Mouse (Mus musculus) heart, embryonic 16.5 days (tissue): ENCODE results near the gene Tns3. TPM values are rescaled to one million over a fixed set of nuclear protein-coding genes. Genes with fewer than 3 reads are reported as not detected.

Experiments used
- ATAC-seq: fragments of 200-750 bp; cut with Nextera tagmentation; replicated peaks from 2 replicates; pipeline ENCODE4 v1.8.0; 2017; ENCODE audit warnings: moderate number of reproducible peaks; ENCODE audit not compliant: insufficient read depth, low FRiP score; ENCODE audit errors: extremely low read depth
- H3K27ac ChIP-seq: fragments of 300-500 bp; sonication (generic); 2 replicates; pipeline ENCODE4 v1.5.1; 2014; ENCODE audit warnings: mild to moderate bottlenecking, low read length, control low read depth, moderate library complexity
- H3K27me3 ChIP-seq: fragments of 300-500 bp; sonication (generic); 2 replicates; pipeline ENCODE4 v1.6.1; 2014; ENCODE audit warnings: low read length, mixed read lengths; ENCODE audit not compliant: control insufficient read depth, insufficient read depth
- H3K36me3 ChIP-seq: fragments of 300-500 bp; sonication (generic); 2 replicates; pipeline ENCODE4 v1.6.1; 2014; ENCODE audit not compliant: control insufficient read depth, insufficient read depth
- H3K4me1 ChIP-seq: fragments of 300-500 bp; sonication (generic); 2 replicates; pipeline ENCODE4 v1.6.1; 2014; ENCODE audit warnings: low read length, mixed read lengths; ENCODE audit not compliant: control insufficient read depth, insufficient read depth
- H3K4me2 ChIP-seq: fragments of 300-500 bp; sonication (generic); 2 replicates; pipeline ENCODE4 v1.6.1; 2014; ENCODE audit warnings: low read depth, mild to moderate bottlenecking, control low read depth, low read length
- H3K4me3 ChIP-seq: fragments of 300-500 bp; sonication (generic); 2 replicates; pipeline ENCODE4 v1.5.1; 2014; ENCODE audit warnings: mild to moderate bottlenecking, control low read depth, low read length
- H3K9ac ChIP-seq: fragments of 300-500 bp; sonication (generic); 2 replicates; pipeline ENCODE4 v1.6.1; 2014; ENCODE audit warnings: low read length, control low read depth
- H3K9me3 ChIP-seq: fragments of 300-500 bp; sonication (generic); replicated peaks from 2 replicates; pipeline ENCODE4 v1.6.1; 2016; ENCODE audit warnings: low read length; ENCODE audit not compliant: control insufficient read depth
- WGBS: fragments of 180-500 bp; shearing (Covaris S2); extraction: QIAGEN DNeasy Blood & Tissue Kit; methylation state at CpG from one replicate; pipeline ENCODE4 v1.1.7; 2014; 5-methylcytosine and 5-hydroxymethylcytosine counted together
- polyA plus RNA-seq: library from polyadenylated mRNA; unstranded; fragments of >200 nt; fragmentation: Nextera tagmentation; extraction: Ambion mirVana; gene quantifications from 2 replicates; pipeline ENCODE4 v1.2.1, GENCODE M21; 2015

Gene Tns3
- polyA plus RNA-seq, 1 experiment from 2014 or later: 20.2 TPM

DNA sequence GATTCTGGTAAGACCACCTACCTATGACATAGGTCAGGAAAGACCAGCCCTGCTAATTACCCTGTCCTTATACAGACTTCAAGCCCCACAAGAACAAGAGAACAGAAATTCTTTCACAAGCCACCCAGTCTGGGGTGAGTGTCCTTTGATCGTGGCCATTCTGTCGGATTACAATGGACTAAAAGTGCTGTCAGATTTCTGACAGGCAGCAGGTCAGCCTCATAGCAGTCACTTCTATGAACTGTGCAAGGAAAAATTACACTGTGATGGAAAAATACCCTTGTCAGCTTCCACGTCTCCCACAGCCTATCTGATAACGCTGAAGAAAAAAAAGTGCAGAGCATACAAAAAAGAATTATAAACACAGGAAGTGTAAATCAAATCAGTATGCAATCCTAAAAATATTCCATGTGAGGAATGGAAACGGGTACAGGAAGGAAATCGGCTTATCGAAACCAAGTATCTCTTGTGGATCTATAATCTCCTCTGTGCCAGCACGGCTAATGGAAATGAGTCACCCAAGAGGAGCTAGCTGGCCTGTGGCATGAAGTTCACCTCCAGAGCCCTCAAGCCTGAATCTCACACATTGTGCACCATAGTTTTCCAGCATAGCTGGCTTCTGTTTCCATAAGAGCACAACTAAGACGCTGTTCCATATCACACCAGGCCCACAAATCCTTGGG lies 138.7 kb downstream of the Tns3 start:
- H3K27me3 ChIP-seq: no peaks in the 10 kb centered on the region
- WGBS: 49% methylated on average over 9 of the region's 9 CpGs
- no peak overlapping the region for H3K4me3 ChIP-seq

DNA sequence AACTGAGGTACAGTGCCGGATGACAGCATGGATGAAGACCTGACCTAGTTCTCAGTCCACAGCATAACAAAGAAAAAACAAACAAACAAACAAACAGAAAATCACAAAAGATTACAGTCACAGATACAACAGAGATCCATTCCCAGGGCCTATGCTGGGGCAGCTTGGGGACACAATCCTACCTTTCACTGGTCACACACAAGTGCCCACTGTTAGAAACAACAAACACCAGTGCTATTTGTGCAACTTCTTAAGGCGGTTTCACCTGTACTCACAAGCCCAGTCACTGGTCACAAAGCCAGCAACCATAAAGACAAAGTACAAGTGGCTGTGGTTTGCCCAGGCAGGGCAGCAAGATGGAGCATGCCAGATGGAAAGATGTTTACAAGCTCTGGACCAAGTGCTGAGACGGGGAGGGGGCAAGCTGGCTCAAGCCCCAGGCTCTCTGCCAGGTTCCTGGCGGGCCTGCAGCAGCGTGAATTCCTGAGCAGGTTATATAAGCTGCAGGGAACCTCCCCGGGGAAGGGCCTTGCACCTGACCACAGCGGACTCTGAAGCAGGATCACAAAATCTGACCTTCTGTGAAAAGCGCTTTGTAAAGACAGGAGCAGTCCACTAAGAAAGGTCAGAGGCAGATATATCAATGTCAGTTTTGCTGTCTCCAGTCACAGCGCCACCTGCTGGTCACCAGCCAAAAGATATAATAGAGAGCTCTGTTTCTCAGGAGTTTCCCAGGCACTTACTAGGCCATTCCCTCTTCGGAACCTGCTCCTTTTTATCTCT lies 140.8 kb downstream of the Tns3 start:
- no peak overlapping the region; the same call in 1 of the 2 replicates for H3K9ac ChIP-seq

More for the DNA sequence above, 138.7 kb downstream of the Tns3 start:
- Histone ChIP-seq H3K4me2 (no peak overlapping the region), H3K27ac (peak overlapping the region; percentile 44), H3K9me3 (no peaks in the 10 kb centered on the region), H3K36me3 (peaks cover 6% of the 10 kb centered on the region), H3K4me1 (peaks cover 45% of the 10 kb centered on the region), H3K9ac (no peak overlapping the region)
- ATAC-seq: no peak

DNA sequence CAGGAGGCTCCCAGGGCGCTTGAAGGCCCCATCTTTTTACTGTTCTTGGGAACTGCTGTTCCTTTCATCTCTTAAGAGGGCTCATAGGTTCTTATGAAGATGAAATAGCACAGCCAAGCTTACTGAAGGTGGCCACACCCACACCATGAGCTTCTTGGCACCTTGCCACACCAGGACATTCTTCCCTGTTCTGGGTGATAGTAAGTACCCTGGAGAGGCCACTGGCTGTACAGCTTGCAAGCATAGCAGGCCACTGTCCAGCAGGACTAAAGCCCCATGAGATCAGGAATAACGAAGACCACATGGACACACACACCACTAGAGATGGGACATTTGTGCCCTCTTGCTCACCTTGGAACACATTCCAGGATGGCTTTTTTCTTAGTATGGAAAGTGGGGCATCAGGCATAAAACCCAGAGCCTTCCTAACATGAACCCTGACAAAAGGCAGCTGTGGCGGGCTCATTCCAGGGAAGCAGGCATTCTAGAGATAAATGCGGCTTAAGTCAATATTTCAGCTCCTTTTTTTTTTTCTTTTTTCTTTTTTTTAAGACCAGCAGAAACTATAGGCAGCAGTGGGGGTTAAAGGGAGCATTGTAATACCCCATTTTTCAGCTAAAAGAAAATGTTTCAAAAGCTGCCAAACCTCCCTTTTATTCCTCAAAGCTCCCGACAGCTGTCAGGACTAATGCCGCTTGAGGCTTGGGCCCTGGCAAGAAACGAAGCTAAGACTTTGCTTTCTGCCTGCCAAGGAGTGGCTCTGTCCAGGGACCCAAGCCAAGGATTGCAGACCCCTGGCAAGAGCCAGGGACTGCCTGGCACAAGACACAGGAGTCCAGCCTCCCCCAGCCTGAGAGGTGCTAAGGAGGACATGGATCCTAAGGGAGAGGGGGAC lies 150.7 kb downstream of the Tns3 start:
- Histone ChIP-seq H3K9me3 (no peaks in the 10 kb centered on the region), H3K4me3 (no peak overlapping the region), H3K4me2 (no peak overlapping the region), H3K4me1 (peaks cover 18% of the 10 kb centered on the region), H3K36me3 (peaks cover 3% of the 10 kb centered on the region), H3K27me3 (no peaks in the 10 kb centered on the region), H3K9ac (peak overlapping the region; percentile 12; the same call in 1 of the 2 replicates), H3K27ac (peak overlapping the region; percentile 82)
- ATAC-seq: peak; percentile 79
- 37% methylated on average over 7 of the region's 7 CpGs for WGBS

More for the DNA sequence above, 140.8 kb downstream of the Tns3 start:
- H3K27ac ChIP-seq: peak overlapping the region; percentile 61
- peaks cover 45% of the 10 kb centered on the region for H3K4me1 ChIP-seq
- H3K4me3 ChIP-seq: no peak overlapping the region
- no peak overlapping the region for H3K4me2 ChIP-seq
- no peaks in the 10 kb centered on the region for H3K27me3 ChIP-seq
- peaks cover 3% of the 10 kb centered on the region for H3K36me3 ChIP-seq
- WGBS: 27% methylated on average over 10 of the region's 10 CpGs
- peak; percentile 69 for ATAC-seq
- H3K9me3 ChIP-seq: no peaks in the 10 kb centered on the region

DNA sequence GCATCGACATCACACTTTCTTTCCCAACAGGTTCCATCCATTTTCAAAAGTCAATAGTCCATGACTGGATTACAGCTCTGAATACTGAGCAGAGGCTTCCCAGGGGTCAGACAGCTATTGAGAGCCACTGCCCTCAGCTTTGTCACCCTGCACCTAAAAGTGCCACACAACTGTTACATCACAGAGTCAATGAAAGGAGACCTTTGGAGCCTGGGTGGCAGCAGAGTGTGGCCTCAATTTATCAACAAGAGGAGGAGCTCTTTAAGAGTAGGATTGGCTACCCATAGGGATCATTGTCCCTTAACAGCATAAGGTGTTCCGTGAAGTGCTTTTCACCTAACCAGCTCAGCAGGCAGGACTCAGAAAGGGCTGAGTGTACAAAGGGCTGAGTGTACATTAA lies 154.0 kb downstream of the Tns3 start:
- H3K4me2 ChIP-seq: no peak overlapping the region
- 90% methylated on average over 2 of the region's 2 CpGs for WGBS
- H3K9me3 ChIP-seq: no peaks in the 10 kb centered on the region
- H3K4me3 ChIP-seq: no peak overlapping the region
- H3K36me3 ChIP-seq: no peaks in the 10 kb centered on the region
- no peak overlapping the region for H3K27ac ChIP-seq
- ATAC-seq: no peak
- H3K9ac ChIP-seq: no peak overlapping the region
- H3K4me1 ChIP-seq: peaks cover 18% of the 10 kb centered on the region
- no peaks in the 10 kb centered on the region for H3K27me3 ChIP-seq

DNA sequence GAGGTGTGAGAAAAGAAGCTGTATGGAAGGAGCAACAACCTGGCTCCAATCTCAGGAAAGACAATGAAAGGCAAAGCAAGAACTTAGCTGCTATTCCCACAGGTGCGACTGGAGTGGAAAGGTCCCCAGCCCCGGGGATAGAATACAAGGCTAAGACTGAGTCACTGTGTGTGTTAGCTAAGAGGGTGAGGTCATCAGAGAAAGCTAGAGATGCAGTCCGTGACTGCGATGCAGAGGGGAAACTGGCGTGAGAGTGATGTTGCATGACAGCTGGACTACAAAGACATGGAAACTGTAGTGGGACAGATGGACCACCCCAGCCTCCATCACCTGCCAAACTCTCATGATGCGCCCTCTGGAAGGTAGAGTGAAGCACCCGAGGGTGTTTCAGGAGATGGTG lies 154.7 kb downstream of the Tns3 start:
- ATAC-seq: no peak
- H3K4me1 ChIP-seq: peaks cover 18% of the 10 kb centered on the region
- no peak overlapping the region for H3K4me3 ChIP-seq
- H3K4me2 ChIP-seq: no peak overlapping the region
- H3K9ac ChIP-seq: no peak overlapping the region
- H3K36me3 ChIP-seq: peaks cover 4% of the 10 kb centered on the region; the same call in 1 of the 2 replicates
- WGBS: 72% methylated on average over 7 of the region's 7 CpGs
- no peaks in the 10 kb centered on the region for H3K27me3 ChIP-seq
- no peaks in the 10 kb centered on the region for H3K9me3 ChIP-seq
- H3K27ac ChIP-seq: no peak overlapping the region

DNA sequence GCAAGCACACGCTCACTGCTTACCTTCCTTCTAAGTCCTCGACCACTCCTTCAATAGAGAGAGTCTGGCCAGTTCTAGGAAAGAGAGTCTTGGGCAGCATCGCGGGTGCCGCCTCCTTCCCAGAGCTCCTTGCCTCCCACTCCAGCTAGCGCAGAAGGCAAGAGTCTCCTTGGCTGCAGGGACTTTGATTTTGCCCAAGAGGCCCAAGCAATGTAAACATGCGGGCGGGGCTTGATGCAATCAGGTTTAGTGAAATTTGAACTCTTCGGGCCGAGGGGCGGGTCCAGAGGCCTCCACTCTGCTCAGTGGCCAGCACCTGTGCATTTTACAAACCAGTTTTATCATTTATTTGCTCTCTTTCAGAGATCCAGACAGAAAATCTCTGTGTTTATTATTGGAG lies 160.6 kb downstream of the Tns3 start:
- Histone ChIP-seq H3K9me3 (no peaks in the 10 kb centered on the region), H3K9ac (peak overlapping the region; percentile 39), H3K27ac (peak overlapping the region; percentile 96; the same call in 1 of the 2 replicates), H3K4me1 (peaks cover 52% of the 10 kb centered on the region), H3K27me3 (no peaks in the 10 kb centered on the region), H3K4me3 (peak overlapping the region; percentile 29), H3K4me2 (peak overlapping the region; percentile 45), H3K36me3 (peaks cover 4% of the 10 kb centered on the region)
- ATAC-seq: no peak
- 55% methylated on average over 11 of the region's 11 CpGs for WGBS

DNA sequence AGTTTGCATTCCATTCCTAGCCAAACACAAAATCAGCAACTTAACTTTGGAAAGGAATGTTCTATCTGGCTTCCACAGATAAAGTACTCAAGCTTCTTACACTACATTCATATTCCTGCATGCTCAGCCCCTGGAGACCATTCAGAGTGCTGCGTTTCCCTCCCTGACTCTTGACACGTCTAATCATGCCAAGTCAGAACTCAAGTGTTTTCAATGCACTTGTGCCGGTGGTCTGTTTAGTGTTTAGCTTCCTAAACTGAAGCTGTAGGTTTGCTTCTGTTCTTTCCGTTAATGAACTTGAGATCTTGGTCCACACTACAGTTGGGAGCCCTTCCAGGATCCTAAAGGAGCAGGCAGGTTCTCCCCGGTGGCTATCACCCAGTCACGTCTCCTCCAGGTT lies 163.5 kb downstream of the Tns3 start:
- peaks cover 70% of the 10 kb centered on the region for H3K4me1 ChIP-seq
- ATAC-seq: peak; percentile 81
- 21% methylated on average over 6 of the region's 6 CpGs for WGBS

DNA sequence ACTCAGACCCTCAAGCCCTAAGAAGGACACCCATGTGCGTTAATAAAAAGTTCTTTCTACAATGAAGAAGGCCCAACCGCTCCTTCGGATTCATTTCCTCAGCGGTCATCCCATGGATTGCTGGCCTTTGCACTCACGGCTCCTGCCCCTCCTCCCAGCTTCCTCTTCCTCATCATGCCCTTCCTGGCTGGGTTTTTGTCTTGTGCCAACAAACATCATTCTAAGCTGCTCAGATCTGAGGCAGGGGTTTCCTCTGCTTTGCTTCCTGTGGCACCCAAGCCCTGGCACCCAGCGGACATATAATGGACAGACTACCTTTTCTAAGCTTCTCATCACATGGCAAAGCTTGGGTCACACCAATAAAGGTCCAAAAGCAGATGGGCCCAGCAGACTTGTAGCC lies 167.2 kb downstream of the Tns3 start:
- peak overlapping the region; percentile 67 for H3K27ac ChIP-seq
- 0 out of 2 replicates have a peak, but pooled peaks cover 3% of the 10 kb centered on the region for H3K36me3 ChIP-seq
- ATAC-seq: no peak
- no peak overlapping the region for H3K4me2 ChIP-seq
- no peaks in the 10 kb centered on the region for H3K27me3 ChIP-seq
- H3K4me3 ChIP-seq: no peak overlapping the region
- H3K9ac ChIP-seq: no peak overlapping the region
- no peaks in the 10 kb centered on the region for H3K9me3 ChIP-seq
- H3K4me1 ChIP-seq: peaks cover 76% of the 10 kb centered on the region
- 81% methylated on average over 6 of the region's 6 CpGs for WGBS

More for the DNA sequence above, 163.5 kb downstream of the Tns3 start:
- peak overlapping the region; percentile 25 for H3K4me2 ChIP-seq
- no peaks in the 10 kb centered on the region for H3K9me3 ChIP-seq
- H3K4me3 ChIP-seq: no peak overlapping the region
- no peaks in the 10 kb centered on the region for H3K27me3 ChIP-seq
- H3K27ac ChIP-seq: peak overlapping the region; percentile 96
- no peak overlapping the region for H3K9ac ChIP-seq
- peaks cover 4% of the 10 kb centered on the region for H3K36me3 ChIP-seq
